ENCODE assay signal across 19 mouse cellular contexts in genomic region chr2:14041249-14041648, GRCm38 (mm10). TPM values are rescaled to one million over a fixed set of nuclear protein-coding genes. Genes with fewer than 3 reads are reported as not detected.
"Had no signal": no experiment of that assay in that cellular context is flagged by ENCODE, and none has a peak within 500 bp of the region (broad histone marks: within the 10 kb centered on the region; RNA-seq: fewer than 3 reads in every experiment).

No protein-coding gene starts in this region.

- H3K4me3 ChIP-seq: layer of hippocampus, adult 2 months; limb, embryonic 12.5 days; limb, embryonic 15.5 days; liver, embryonic 13.5 days; midbrain, embryonic 10.5 days; midbrain, embryonic 13.5 days; myocyte had no signal

- H3K27ac ChIP-seq: kidney, postnatal 0 days; layer of hippocampus, adult 2 months; limb, embryonic 12.5 days; limb, embryonic 15.5 days; liver, embryonic 13.5 days; midbrain, embryonic 10.5 days; midbrain, embryonic 13.5 days had no signal

- DNase-seq: kidney, adult 2 months; kidney, postnatal 25 days; layer of hippocampus, adult 9-11 months; left cerebral cortex, postnatal 4 days; liver, embryonic 13.5 days; lung, adult 2 months; lung, postnatal 14 days; lung, postnatal 4 days; thymus, adult 18-20 months; thymus, postnatal 36 days had no signal

- ATAC-seq: midbrain, embryonic 13.5 days; midbrain, embryonic 16.5 days had no signal

RNA-seq across cellular contexts. Expression of gene Hacd1, which starts 14.7 kb away (rescaled TPM):
- total RNA-seq: monocyte, adult 5-6 weeks had no signal
